8 mouse cellular contexts compared by ENCODE assay signal in the genomic region with DNA sequence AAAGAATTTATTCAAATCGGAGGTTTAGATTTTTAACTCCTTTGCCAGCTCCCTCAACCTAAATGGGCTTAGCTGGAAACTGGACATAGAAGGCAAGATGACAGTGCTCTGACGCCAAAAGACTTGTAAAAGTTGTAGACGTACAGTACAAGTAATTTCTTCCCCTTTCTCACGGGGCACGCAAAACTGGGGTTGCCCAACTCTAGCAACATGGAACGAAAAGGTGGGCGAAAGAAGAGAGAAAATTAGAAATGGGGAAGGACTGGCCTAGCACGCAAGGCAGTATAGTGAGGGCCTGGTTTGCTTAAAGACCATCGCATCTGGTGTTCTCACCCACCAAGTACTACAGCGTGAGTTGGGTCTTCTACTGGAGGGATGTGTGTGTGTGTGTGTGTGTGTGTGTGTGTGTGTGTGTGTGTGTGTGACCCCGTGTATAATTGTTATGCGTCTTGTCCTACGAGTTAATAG. TPM values are rescaled to one million over a fixed set of nuclear protein-coding genes. Genes with fewer than 3 reads are reported as not detected.
DNase-seq lines count a peak whose midpoint lies in the region; ATAC-seq and TF ChIP-seq lines count a peak whose summit lies in the region.

No protein-coding gene starts in this region.

- H3K9me3 ChIP-seq in embryonic facial prominence, embryonic 14.5 days (ENCODE audit: control insufficient read depth, low read length): no peaks in the 10 kb centered on the region
- no peaks in the 10 kb centered on the region for H3K9me3 ChIP-seq in limb, embryonic 12.5 days

- peak overlapping the region; percentile 90 for H3K4me2 ChIP-seq in embryonic facial prominence, embryonic 14.5 days (ENCODE audit: low read depth, low read length)
- peak overlapping the region; percentile 86 for H3K4me2 ChIP-seq in limb, embryonic 12.5 days

- peak overlapping the region; percentile 90 for H3K4me3 ChIP-seq in kidney, adult 2 months (ENCODE audit: insufficient read depth, low read depth, low read length)
- H3K4me3 ChIP-seq in embryonic facial prominence, embryonic 14.5 days (ENCODE audit: low read depth, low read length): peak overlapping the region; percentile 68
- H3K4me3 ChIP-seq in limb, embryonic 12.5 days (replicated peaks): peak overlapping the region; percentile 65

- ATAC-seq in embryonic facial prominence, embryonic 14.5 days (ENCODE audit: low read depth): no peak
- ATAC-seq in limb, embryonic 12.5 days (ENCODE audit: insufficient number of reproducible peaks, insufficient read depth, low FRiP score, low TSS enrichment, low read depth): no peak
- peak; percentile 6; the same call in 1 of the 2 replicates for ATAC-seq in monocyte, adult 5-6 weeks (replicated peaks; ENCODE audit: insufficient number of reproducible peaks, low FRiP score, low TSS enrichment, poor library complexity, severe bottlenecking)

- peak overlapping the region; percentile 80 for H3K9ac ChIP-seq in embryonic facial prominence, embryonic 14.5 days (ENCODE audit: low read depth, low read length)
- peak overlapping the region; percentile 72 for H3K9ac ChIP-seq in limb, embryonic 12.5 days (replicated peaks)

- TF ChIP-seq CTCF in kidney, adult 2 months (conservative IDR thresholded peaks at IDR 0.05; ENCODE audit: insufficient read depth, insufficient read length, low read depth, low read length): no peak

- 32% methylated on average over 13 of the region's 13 CpGs for WGBS in kidney, adult 2 months
- WGBS in embryonic facial prominence, embryonic 14.5 days: 57% methylated on average over 10 of the region's 13 CpGs
- WGBS in limb, embryonic 12.5 days: 44% methylated on average over 13 of the region's 13 CpGs

- no peak for DNase-seq in kidney, adult 2 months
- no peak for DNase-seq in kidney, adult 11 months
- DNase-seq in embryonic facial prominence, embryonic 14.5 days (ENCODE audit: low spot score): no peak
- DNase-seq in frontal cortex, adult 2 months (ENCODE audit: extremely low spot score in 1 of 2, low spot score in 1 of 2): no peak
- no peak for DNase-seq in ovary, adult 18-20 months (ENCODE audit: low spot score)
- no peak for DNase-seq in Muller cell, postnatal 12 days (ENCODE audit: inconsistent ontology term)

- H3K27me3 ChIP-seq in kidney, adult 2 months (replicated peaks; ENCODE audit: control insufficient read depth, insufficient read depth, low read length): no peaks in the 10 kb centered on the region
- peaks cover 8% of the 10 kb centered on the region; the same call in 1 of the 2 replicates for H3K27me3 ChIP-seq in embryonic facial prominence, embryonic 14.5 days (replicated peaks; ENCODE audit: control insufficient read depth, insufficient read depth, low read length)
- peaks cover 35% of the 10 kb centered on the region for H3K27me3 ChIP-seq in limb, embryonic 12.5 days

- no peak for TF ChIP-seq POLR2A in kidney, adult 2 months (IDR thresholded peaks at IDR 0.05; ENCODE audit: low read depth, low read length)

- H3K27ac ChIP-seq in kidney, adult 2 months (ENCODE audit: insufficient read depth, low read depth, low read length): peak overlapping the region; percentile 98
- H3K27ac ChIP-seq in embryonic facial prominence, embryonic 14.5 days (replicated peaks; ENCODE audit: low read depth, low read length): peak overlapping the region; percentile 77; the same call in 1 of the 2 replicates
- peak overlapping the region; percentile 56; the same call in 1 of the 2 replicates for H3K27ac ChIP-seq in limb, embryonic 12.5 days

- peaks cover 30% of the 10 kb centered on the region for H3K4me1 ChIP-seq in kidney, adult 2 months (ENCODE audit: control insufficient read depth, insufficient read depth, low read length)
- H3K4me1 ChIP-seq in embryonic facial prominence, embryonic 14.5 days (ENCODE audit: control insufficient read depth, insufficient read depth, low read length): peaks cover 29% of the 10 kb centered on the region
- peaks cover 39% of the 10 kb centered on the region for H3K4me1 ChIP-seq in limb, embryonic 12.5 days (replicated peaks)

- H3K36me3 ChIP-seq in kidney, adult 2 months (ENCODE audit: control insufficient read depth, insufficient read depth, low read length): no peaks in the 10 kb centered on the region
- H3K36me3 ChIP-seq in embryonic facial prominence, embryonic 14.5 days (ENCODE audit: control insufficient read depth, insufficient read depth, low read length): no peaks in the 10 kb centered on the region
- peaks cover 6% of the 10 kb centered on the region; the same call in 1 of the 2 replicates for H3K36me3 ChIP-seq in limb, embryonic 12.5 days

RNA-seq across cellular contexts. Expression of a gene that starts 0.7 kb away (rescaled TPM):
- 88.9 and 99.7 TPM in 2 replicates for polyA plus RNA-seq in kidney, adult 2 months (2012; rRNA removed)
- 45.5 and 49.7 TPM in 2 replicates for polyA plus RNA-seq in embryonic facial prominence, embryonic 14.5 days (2014; fragmentation: Nextera tagmentation; extraction: Ambion mirVana)
- 24.2 and 28.2 TPM in 2 replicates for polyA plus RNA-seq in limb, embryonic 12.5 days (2016; fragmentation: Nextera tagmentation; extraction: Ambion mirVana)
- total RNA-seq in monocyte, adult 5-6 weeks (2017): 93.0 to 115 TPM (median 97.0 TPM) in 3 replicates
- 15.8 and 19.3 TPM in 2 replicates for polyA plus RNA-seq in frontal cortex, adult 2 months (2012; rRNA removed)

RNA-seq across cellular contexts. Expression of a gene that starts 20.2 kb away (rescaled TPM):
- 69.1 and 71.5 TPM in 2 replicates for polyA plus RNA-seq in kidney, adult 2 months (2012; rRNA removed)
- 23.7 and 29.2 TPM in 2 replicates for polyA plus RNA-seq in embryonic facial prominence, embryonic 14.5 days (2014; fragmentation: Nextera tagmentation; extraction: Ambion mirVana)
- 18.6 and 20.1 TPM in 2 replicates for polyA plus RNA-seq in limb, embryonic 12.5 days (2016; fragmentation: Nextera tagmentation; extraction: Ambion mirVana)
- total RNA-seq in monocyte, adult 5-6 weeks (2017): 68.4 to 82.5 TPM (median 80.2 TPM) in 3 replicates
- 57.2 and 66.7 TPM in 2 replicates for polyA plus RNA-seq in frontal cortex, adult 2 months (2012; rRNA removed)

RNA-seq across cellular contexts. Expression of a gene that starts 28.1 kb away (rescaled TPM):
- polyA plus RNA-seq in kidney, adult 2 months (2012; rRNA removed): 48.4 and 62.4 TPM in 2 replicates
- 106 TPM in 2 replicates for polyA plus RNA-seq in embryonic facial prominence, embryonic 14.5 days (2014; fragmentation: Nextera tagmentation; extraction: Ambion mirVana)
- 134 and 135 TPM in 2 replicates for polyA plus RNA-seq in limb, embryonic 12.5 days (2016; fragmentation: Nextera tagmentation; extraction: Ambion mirVana)
- 101 to 126 TPM (median 121 TPM) in 3 replicates for total RNA-seq in monocyte, adult 5-6 weeks (2017)
- 83.6 and 84.2 TPM in 2 replicates for polyA plus RNA-seq in frontal cortex, adult 2 months (2012; rRNA removed)
